Mouse (Mus musculus) CH12.LX (cell line): ENCODE results near the gene Polr1d.

Experiments
- CTCF ChIP-seq, 2 experiments: IDR thresholded peaks in 1 of 2; conservative IDR thresholded peaks in 1 of 2; 2 replicates each; pipeline ENCODE4 v1.5.1; 2011 to 2012; ENCODE audit warnings: low read depth in 2 of 2, low read length in 2 of 2, improper control_type of control experiment in 1 of 2, inconsistent platforms in 1 of 2, mild to moderate bottlenecking in 1 of 2, moderate library complexity in 1 of 2
- E2F4 ChIP-seq: IDR thresholded peaks from 2 replicates; pipeline ENCODE4 v1.6.1; 2011; ENCODE audit warnings: low read depth, low read length, improper control_type of control experiment; ENCODE audit not compliant: insufficient replicate concordance
- KAT2A ChIP-seq: IDR thresholded peaks from 2 replicates; pipeline ENCODE4 v1.6.1; 2012; ENCODE audit warnings: low read length, improper control_type of control experiment, inconsistent platforms; ENCODE audit not compliant: insufficient replicate concordance
- MYC ChIP-seq: IDR thresholded peaks from 2 replicates; pipeline ENCODE4 v1.6.1; 2011; ENCODE audit warnings: low read depth, mild to moderate bottlenecking, improper control_type of control experiment, low read length
- NRF1 ChIP-seq: IDR thresholded peaks from 2 replicates; pipeline ENCODE4 v1.6.1; 2014; ENCODE audit warnings: low read depth, mild to moderate bottlenecking, inconsistent platforms, low read length, improper control_type of control experiment, moderate library complexity
- POLR2A ChIP-seq: IDR thresholded peaks from 2 replicates; pipeline ENCODE4 v1.6.1; 2011; ENCODE audit warnings: low read depth, mild to moderate bottlenecking, improper control_type of control experiment, low read length
- POLR2AphosphoS2 ChIP-seq: IDR thresholded peaks from 2 replicates; pipeline ENCODE4 v1.6.1; 2011; ENCODE audit warnings: low read depth, low read length, improper control_type of control experiment
- RAD21 ChIP-seq: IDR thresholded peaks from 2 replicates; pipeline ENCODE4 v1.6.1; 2011; ENCODE audit warnings: low read depth, mild to moderate bottlenecking, low read length, improper control_type of control experiment, moderate library complexity
- SIN3A ChIP-seq: IDR thresholded peaks from 2 replicates; pipeline ENCODE4 v1.6.1; 2012; ENCODE audit warnings: low read length, improper control_type of control experiment, inconsistent platforms
- USF1 ChIP-seq: IDR thresholded peaks from 2 replicates; pipeline ENCODE4 v1.6.1; 2014; ENCODE audit warnings: low read depth, mild to moderate bottlenecking, inconsistent platforms, low read length, improper control_type of control experiment
- ZC3H11A ChIP-seq: IDR thresholded peaks from 2 replicates; pipeline ENCODE4 v1.6.1; 2012; ENCODE audit warnings: low read depth, mild to moderate bottlenecking, inconsistent platforms, low read length, improper control_type of control experiment
- ZNF384 ChIP-seq: IDR thresholded peaks from 2 replicates; pipeline ENCODE4 v1.6.1; 2012; ENCODE audit warnings: low read depth, low read length, improper control_type of control experiment, inconsistent platforms

GRCm38 (mm10) chr5:147039394-147039793 lies 37.5 kb upstream of the Polr1d start:
- no peak for TF ChIP-seq KAT2A
- TF ChIP-seq USF1: no peak
- TF ChIP-seq POLR2A: no peak
- TF ChIP-seq CTCF (conservative IDR thresholded peaks at IDR 0.05 in 1 of 2, IDR thresholded peaks at IDR 0.05 in 1 of 2; ENCODE audit: low read depth in 2 of 2, low read length in 2 of 2): no peak
- no peak for TF ChIP-seq POLR2AphosphoS2
- no peak for TF ChIP-seq NRF1
- no peak for TF ChIP-seq MYC
- no peak for TF ChIP-seq ZC3H11A
- no peak for TF ChIP-seq ZNF384
- TF ChIP-seq E2F4: no peak
- no peak for TF ChIP-seq RAD21
- no peak for TF ChIP-seq SIN3A
